Mouse (Mus musculus): ENCODE measurements around the gene Clptm1.
A peak's percentile ranks its signal among the peaks of the same experiment; 100 is the strongest.

Clptm1 gene

DNA sequence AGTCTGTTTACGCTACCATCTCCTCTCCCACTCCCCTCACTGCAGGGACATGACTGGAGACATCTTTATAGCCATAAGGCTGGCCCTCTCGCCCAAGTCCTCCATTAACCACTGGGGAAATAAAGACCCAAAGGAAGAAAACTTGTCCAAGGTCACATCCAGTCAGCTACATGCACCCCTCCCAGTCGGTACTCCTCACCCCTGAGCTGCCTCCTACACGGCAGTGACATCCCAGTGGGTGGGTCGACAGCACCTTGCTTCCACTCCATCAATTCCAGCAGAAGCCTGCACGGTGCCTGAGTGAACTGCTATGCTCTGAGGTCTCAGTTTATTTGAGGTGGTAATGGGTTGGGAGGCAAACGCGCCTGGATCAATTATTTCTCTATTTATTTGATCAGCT, 893 bp downstream of the Clptm1 start:
- DNase-seq, result peak; percentile 6

DNA sequence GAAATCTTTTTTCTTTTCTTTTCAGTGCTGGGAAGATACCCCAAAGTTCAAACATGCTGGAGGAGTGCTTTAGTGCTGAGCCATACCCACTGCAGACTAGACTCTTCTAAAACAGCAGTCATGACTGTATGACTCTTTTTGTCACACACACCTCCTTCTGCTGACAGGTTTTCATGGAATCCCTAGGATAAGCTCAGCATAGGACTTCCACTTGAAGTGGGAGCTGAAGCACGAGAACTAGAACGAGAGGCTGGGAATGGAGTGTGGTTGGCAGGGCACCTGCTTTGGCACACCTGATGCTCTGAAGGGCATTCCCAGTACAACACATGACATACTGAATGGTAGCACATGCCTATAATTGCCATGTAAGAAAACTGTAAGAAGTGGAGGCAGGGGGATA, 12.2 kb downstream of the Clptm1 start:
- DNase-seq, result no peak

DNA sequence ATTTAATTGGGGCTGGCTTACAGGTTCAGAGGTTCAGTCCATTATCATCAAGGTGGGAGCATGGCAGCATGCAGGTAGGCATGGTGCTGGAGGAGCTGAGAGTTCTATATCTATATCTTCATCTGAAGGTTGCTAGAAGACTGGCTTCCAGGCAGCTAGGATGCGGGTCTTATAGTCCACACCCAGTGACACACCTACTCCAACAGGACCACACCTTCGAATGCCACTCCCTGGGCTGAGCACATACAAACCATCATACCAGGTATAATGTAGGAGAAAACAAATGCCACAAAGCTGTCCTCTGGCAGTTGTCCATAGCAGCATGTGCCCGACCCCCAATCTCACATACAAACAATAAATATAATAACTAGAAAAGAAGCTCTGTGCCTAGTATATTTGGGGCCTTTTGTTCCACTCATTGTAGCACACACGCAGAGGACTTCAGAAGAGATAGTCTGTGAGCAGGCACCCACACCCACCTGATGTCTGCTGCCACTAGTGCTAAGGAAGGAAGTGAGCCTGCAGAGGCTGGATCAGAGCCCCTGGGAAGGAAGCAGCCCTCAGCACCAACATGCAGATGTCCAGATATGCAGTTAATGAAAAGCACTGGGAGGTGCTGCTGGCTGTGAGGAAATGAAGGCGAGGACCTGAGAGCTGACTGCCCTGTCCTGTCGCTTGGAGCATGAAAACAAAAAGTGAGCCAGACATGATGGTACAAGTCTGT, 13.6 kb downstream of the Clptm1 start:
- no peak for DNase-seq

DNA sequence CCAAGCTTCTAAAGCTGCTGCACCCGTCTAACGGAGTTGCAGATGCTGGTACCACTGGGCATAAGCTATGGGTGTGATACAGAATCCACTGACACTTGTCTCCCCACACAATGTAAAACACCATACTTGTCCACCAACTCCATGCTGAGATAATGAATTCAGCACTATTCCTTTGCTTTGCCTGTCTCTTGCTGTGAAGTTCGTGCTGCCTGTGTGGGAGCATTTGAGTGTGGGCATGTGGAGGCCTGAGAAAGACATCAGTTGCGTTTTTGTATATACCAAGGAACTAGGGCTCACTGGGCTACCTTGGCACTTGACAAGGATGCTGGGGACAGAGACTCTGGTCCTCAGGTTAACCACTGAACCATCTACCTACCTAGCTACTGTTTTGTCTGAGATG, 23.6 kb downstream of the Clptm1 start:
- DNase-seq, result no peak

DNA sequence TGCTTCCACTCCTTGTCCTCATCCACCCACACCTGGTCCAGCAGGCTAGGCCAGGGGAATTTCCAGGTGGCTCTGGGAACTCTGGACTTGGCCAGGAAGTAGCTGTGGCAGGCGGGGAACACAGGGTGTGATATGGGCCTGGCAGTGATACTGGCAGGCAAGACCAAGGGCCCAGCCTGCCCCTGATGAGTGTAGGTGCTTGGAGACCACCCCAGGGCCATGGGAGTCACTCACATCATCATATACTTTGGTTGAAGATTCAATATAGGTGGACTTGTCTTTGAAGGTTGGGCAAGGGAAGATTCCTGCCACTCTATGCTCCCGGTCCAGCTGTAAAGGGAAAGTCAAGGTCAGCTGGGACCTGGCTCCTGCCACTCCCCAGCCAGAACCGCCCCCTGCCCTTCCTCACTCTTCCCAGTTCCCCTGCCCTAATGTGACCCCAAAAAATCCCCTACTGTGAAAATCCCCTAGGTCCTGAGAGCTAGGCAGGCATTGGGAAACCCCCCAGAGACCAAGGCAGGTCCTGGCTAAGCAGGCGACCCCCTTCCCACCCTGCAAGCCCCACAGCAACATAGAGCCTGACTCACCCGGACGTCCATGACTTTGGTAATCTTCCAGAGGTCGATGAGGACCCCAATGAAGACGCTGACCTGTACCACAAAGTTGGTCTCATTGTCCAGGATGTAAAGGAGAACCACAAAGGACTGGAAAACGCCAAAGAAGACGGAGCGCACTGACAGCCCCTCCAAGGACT, 29.6 kb downstream of the Clptm1 start:
- DNase-seq, result no peak

DNA sequence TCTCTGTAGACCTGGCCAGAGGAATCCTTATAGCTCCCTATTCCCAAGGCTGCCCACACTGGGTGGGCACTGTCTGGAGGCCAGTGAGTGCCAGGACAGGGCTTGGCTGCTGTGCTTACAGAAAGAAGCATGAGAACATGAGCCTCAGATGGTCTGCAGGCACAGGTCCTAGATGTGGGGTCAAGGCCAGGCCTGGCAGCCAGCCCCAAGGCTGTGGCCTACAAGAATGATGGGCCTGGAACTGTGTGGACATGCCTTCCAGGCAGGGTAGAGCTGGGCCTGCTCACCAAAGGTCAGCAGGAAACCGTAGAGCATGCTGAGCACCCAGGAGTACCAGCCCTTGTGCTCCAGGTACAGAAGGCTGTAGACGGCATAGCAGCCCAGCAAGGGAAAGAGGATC, 30.2 kb downstream of the Clptm1 start:
- DNase-seq, result no peak

DNA sequence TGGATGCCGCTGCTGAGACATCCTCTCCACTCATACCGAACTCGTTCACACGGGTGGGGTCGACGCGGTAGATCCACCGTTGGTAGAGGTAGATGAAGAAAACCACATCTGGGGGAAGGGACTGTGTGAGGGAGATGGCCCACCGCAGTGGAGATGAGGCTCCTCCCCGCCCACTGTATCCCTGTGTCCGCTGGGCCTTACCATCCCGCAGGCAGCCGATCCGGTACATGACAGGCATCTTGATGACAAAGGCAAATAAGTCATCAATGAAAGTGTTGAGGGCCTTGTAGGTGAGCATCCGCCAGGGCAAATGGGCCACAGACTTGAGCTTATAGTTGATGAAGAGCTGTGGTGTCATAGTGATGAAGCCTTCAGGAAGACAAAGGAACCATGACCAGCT, 31.0 kb downstream of the Clptm1 start:
- no peak for DNase-seq

DNA sequence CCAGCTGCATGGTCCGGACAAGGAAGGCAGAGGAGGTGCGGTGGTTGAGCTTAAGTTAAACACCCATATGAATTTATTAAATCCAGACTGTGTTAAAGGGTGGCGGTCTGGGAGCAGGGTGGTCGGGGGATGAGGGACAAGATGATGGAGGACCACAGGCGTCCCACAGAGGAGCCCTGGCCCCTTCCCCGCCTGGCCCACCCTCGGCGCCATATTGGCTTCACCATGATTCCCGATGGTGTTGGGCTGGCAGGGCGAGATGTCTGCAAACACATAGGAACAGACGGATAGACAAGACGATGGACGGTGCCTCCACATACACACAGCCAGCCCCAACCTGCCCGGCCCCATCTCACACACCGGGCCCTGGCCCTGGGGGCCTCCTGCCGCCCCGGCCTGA, 31.6 kb downstream of the Clptm1 start:
- no peak for DNase-seq

DNA sequence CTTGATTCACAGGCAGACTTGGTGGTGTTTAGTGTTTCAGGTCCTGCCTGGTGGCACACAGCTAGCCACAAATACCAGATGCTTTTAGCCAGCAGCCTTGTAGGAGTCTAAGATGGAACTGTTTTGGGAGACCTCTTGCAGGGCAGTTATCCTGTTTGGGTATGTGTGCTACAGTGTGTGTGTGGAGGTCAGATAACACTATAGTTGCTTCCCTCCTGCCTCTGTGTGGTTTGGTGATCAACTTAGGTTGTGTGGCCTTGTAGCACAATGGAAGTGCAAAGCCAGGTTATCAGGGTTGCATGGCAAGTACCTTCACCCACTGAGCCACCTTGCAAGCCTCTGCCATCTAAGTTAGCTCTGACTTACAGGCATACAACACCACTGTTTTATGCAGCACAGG, 32.1 kb downstream of the Clptm1 start:
- no peak for DNase-seq

DNA sequence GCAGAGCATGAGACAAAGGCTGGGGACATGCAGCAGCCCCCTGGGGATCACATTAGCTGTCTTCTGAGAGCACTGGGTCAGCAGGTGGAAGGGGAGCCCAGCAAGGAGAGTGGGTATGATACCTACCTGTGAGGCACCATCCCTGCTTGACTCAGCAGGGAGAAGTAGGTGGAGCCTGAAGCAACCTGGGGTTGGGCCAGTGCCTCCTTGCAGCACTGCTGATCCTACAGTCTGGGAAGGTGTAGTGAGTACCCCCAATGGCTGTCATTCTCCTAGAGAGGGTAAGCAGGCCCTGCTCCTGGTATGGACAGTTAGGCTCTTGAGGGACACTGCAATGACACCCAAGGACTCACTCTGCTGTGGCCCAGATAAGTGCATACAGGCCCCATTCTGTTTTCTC, 32.6 kb downstream of the Clptm1 start:
- DNase-seq, result no peak

DNA sequence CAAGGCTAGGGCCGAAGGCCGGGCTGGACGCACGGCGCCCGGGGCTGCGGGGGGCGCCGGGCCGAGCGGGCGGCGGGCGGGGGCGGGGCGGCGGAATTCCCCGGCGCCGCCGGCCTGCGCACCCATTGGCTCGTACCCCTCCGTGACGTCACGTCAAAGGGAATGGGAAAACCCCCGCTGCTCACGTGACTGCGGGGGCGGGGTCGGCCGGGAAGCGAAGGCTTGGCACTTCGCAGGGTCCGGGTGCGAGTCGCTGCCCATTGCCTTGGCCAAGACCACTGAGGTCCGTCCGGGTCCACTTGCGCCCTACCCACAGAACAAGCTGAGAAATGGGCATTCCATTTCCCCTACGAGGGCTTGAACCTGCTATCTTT, 35.5 kb downstream of the Clptm1 start, which contains the start of gene Relb:
Relb (minus strand) TSS at position 78 of the 374 bp plus-strand sequence.
- peak; percentile 89 for DNase-seq

DNA sequence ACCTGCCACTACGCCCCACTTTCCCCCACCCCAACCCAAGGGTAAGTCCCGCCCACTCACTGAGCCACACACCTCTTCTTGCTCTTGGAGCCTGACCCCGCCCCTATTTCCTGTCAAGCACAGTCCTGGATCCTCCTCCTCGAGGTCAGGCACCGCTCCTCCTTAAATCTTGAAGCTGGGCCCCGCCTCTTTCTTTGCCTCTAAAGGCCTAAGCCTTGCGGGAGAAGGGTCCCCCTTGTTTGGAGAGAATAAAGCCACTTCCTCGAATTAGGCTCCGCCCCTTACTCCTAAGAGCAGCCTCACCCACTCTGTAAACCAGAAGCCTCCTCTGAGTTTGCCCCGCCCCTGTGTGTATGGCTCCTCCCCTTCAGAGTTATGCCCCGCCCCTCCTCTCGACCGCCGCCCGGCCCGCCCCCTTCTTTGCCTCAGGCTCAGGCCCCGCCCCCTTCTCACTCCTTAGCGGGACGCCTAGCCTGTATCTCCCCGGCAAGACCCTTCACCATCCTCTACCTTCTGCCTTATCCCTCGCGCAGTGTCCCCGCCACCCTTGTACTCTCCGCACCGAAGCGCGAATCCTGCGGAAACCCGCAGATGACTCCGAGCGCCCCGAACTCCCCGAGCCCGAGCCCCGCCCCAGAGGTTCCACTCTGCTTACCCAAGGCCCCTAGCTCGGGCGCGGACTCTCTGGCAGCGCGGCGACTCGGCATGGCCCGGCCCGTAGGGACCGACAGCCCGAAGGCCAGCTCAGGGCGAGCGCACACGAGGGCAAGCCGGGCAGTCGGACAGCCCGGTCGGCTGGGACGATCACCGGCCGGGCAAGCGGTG, 36.1 kb downstream of the Clptm1 start:
- peak; percentile 95 for DNase-seq

DNA sequence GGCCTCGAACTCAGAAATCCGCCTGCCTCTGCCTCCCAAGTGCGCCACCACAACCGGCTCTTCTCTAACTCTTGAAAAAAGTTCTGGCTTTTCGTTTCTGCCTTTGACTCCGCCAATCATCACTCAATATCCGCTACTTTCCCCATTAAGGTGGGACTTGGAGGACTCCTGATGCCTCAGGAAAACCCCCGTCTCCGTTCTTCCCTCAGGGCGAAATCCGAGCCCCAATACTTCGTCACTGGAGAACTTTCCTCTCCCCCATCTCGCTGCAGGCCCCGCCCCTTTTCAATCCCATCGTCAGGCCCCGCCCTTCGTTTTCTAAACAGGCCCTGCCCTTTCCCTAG, 36.7 kb downstream of the Clptm1 start:
- DNase-seq, result no peak

DNA sequence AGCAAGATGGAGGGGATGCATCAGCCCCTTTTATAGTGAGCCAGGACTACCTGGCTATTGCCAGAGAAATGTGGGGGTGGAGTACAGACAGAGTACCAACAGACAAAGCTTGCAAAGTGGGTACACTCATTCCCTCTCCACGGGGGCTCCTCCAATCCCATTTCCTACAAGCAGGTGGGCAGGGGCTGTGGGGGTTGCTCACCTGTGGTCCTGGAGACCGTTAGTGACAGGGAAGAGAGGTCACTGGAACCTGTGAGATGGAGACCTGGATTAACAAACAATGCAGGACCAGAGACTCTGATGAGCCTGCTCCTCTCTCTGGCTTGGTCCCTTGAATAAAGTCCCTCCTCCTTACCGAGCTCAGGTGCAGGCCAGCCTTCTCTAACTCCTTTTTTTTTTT, 37.1 kb downstream of the Clptm1 start:
- no peak for DNase-seq

DNA sequence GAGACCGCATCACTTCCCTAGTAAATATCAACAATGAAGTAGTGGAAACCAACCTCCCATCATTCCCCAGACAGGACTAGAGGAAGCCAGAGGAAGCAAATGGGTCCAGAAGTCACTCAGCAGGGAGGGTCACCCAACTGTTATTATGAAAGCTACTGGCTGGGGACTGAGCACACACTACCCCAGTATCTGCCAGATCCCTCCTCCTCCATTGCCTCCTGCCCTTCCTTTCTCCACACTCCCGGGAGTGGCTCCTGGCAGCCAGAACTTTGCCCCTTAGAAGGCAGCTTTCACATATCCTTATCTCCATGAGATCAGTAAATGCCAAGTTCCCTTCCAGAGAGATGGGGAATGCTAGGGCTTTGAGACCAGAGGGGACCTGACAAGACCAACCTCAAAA, 41.4 kb downstream of the Clptm1 start:
- no peak for DNase-seq

DNA sequence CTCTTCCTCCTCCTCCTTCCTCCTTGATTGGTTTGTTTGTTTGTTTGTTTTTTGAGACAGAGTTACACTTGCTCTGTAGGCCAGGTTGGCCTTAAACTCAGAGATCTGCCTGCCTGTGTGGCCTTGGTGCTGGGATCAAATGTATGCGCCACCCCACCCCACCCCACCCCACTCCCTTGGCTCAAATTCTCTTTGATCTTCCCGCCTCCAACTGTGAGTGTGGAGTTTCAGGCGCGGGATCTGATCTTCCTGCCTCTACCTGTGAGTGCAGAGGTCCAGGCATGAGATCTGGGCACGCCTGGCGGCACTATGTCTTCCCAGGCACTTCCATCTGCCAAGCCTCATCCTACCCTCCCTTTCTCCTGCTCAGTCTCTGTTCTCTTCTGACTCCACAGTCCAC, 42.6 kb downstream of the Clptm1 start:
- no peak for DNase-seq

DNA sequence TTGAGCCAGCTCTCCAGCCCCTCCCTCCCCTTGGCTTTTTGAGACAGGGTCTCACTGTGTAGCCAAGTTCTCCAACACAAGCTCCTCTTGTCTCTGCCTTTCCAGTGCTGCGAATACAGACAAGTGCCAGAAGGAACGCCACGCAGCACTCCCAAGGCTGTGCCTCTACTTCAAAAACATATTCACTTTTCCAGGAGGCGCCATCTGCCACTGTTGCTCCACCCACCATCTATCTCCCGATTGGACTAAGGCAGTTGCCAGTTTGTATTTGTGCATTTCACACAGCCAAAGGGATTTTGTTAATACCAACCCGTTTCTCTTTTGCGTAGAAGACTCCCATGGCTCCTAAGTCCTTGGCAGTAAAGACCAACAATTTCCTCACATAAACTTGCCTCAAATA, 44.0 kb downstream of the Clptm1 start:
- no peak for DNase-seq

DNA sequence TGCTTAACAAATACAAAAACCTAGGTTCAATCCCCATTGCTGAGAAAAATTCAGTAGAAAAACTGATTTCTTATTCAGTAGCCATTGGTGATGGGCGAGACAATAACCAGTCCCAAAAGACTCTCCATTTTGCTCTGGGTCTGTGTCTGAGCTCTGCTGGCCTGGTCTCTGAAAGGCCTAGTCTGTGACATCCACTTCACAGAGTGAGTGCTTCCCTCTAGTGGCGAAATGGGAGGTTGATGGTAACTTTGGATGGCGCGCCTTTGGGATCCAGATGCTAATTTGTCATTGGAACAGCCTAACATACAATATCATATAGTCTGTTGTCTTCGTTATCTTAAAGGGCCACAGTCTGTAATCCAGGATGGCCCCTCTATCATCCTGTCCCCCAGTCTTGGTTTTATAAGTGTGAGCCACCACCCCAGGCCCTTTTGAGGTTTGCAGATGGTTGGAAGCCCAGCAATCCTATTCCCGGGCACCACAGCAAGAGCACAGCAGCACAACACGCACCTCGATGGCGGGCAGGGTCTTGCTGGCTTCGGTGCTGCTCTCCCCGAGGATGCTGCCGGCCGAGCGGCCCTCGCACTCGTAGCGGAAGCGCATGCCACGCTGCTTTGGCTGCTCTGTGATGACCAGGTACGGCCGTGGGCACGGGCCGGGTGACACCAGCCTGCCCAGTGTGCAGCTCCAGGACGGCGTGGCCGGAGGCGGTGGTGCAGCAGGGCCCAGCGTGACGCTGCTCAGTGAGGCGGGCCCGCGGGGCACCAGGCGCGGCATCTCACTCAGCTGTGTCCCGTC, 45.6 kb downstream of the Clptm1 start:
- peak; percentile 65 for DNase-seq

DNA sequence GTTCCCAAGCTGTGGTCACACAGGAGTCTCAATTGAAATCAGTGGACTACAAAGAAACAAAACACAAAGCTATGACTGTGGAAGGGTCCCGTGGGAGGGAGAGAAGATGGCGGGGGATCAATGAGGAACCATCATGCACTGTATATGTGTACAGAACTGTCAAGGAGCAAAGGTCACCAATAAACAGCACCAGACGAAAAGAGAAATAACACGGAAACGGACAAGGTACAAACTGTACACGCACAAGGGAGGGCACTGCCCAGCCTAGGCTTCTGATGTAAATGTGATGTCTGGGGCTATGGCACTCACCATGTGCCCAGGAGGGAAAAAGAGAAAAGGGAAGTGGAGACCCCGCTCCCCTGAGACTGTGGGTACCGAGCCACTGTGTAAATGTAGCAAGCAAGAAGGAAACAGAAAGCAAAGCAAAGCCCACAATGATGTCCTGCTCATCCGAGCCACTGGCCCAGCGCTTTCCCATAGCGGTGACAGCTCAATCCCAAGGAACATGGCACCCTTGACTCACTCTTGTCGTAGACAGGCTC, 49.7 kb downstream of the Clptm1 start:
- no peak for DNase-seq

DNA sequence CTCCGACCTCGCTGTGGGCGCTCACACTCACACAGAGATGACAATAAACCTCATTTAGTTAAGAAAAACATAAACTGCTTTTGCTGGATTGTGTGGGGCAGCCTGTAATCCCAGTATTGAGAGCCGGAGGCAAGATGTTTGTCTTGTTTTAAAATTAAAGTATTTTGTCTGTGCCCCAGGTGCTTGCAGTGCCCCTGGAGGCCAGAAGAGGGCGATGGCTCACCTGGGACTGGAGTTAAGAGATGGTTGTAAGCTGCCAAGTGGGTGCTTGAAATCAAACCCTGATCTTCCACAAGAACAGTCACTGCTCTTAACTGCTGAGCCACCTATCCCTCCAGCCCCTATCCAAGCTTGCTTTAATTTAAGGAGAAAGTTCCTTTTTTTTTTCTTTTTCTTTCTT, 53.9 kb downstream of the Clptm1 start:
- no peak for DNase-seq

DNA sequence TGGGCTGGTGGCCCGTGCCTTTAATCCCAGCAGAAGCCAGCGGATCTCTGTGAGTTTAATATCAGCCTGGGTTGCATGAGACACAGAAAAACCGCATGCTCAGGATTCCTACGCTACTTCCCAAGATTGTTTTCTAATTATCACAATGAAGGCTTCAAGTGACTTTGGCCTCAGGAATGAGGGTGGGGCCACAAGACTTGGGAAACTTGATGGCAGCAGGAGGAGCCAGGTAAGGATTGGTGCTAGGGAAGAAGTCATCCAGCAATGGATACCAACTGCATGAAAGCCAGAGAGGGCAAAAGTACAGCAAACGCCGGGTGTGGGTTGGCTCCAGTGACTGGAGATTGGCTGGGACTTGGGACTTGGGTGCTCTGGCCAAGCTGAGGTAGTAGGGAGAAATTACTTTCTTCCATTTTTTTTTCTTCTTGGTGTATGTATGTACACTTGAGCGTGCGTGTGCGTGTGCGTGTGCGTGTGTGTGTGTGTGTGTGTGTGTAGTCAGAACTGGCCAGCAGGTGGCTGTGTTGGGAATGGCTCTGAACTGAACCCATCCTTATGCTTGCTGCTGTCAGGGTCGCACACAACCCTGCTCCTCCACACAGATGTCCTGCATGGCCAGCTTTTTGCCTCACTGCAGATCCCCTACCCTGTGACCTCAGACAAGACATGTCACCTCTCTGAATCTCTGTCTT, 55.0 kb downstream of the Clptm1 start:
- no peak for DNase-seq

DNA sequence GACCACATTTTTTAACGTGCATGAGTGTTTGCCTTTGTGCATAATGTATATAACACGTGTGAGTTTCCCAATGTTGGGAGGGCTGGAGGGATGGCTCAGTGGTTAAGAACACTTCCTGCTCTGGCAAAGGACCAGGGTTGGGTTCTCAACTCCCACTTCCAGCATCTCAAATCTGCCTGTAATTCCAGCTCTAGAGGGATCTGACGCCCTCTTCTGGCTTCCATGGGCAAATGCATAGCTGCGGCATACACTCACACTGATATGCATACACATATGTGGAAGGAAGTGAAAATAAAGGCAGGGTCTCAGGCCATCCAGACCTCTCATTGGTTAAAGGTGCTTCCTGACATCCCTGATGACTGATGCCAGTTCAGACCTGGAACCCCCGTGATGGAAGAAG, 57.5 kb downstream of the Clptm1 start:
- no peak for DNase-seq

Measured in thymus, postnatal 25 days (tissue).